Mouse (Mus musculus) kidney, postnatal 36 days (tissue): ENCODE results near the gene Zfp691.

Source experiments
- DNase-seq, 2 experiments: peaks; one replicate each; pipeline ENCODE4 v3.0.0; 2021 to 2022; ENCODE audit warnings: mixed read lengths in 2 of 2

The Zfp691 gene

DNA sequence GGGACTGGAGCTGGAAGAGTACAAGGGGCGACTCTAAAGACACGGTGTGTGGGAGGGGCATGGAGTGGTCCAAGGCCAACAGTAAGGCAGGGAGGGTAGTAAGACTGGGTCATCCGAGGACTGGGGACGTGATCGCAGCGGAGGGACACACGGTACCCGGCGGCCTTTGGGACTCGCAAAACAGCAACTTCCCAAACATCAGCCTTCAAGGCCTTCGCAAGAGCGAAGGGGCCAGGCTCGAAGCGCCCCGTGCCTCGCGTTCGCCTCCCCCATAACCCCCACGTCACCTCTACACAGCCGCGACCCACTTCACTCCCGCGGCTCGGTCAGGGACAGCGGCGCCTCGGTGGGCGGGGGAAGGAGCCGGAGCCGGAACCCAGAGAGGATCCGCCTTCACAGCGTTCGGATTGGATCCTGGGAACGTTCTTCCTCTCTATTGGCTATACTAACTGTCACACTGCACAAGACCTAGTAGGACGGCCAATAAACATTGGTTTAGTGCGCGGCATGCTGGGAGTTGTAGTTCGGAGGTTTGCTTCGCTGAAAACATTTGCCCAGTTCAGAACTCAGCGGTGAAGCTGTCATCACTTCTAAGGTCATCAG, at the start of gene Zfp691:
Gene Zfp691, minus strand, starts transcription at position 345 of the 603 bp plus-strand sequence.
- DNase-seq = peak; percentile 95 to 99

DNA sequence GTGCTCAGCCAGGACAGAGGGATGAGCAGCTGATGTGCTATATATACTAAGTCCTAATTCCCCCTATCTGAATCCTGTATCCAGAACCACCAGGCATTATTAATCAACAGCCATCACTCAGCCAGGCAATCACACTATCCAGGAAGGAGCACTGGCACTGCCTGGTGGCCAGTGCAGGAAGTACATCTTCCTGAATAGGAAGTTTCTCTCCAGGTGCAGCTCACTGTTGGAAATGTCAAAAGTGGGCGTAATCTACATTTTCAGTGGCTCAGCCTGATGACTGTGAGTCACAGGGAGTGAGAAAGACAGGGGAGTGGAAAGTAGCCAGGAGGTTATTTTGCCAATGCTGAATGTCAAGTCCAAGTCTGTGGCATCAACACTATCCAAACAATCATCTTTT, 49.7 kb upstream of the Zfp691 start:
- DNase-seq = peak; percentile 34 to 68

DNA sequence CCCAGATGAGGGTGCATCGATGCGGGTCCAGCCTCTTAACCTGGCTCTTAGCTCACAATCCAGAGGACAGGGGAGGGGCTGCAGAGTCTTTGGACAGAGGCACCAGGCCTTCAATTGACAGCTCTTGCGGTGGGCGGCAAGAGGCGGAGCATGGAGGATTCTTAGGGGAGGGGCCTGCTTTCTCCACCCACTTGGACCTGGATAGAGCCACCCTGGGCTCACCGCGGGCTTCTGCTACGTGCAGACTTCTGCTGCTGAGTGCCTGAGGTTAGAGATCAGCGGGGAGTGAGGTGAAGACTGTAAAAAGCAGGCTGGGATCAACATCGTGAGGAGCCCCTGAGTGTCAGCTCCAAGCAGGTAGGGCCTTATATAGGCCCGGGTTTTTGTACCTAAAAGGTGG, 44.2 kb upstream of the Zfp691 start, which contains the start of gene Tmem269:
Gene Tmem269, minus strand, starts transcription at position 49 of the 400 bp plus-strand sequence.
- no peak for DNase-seq

DNA sequence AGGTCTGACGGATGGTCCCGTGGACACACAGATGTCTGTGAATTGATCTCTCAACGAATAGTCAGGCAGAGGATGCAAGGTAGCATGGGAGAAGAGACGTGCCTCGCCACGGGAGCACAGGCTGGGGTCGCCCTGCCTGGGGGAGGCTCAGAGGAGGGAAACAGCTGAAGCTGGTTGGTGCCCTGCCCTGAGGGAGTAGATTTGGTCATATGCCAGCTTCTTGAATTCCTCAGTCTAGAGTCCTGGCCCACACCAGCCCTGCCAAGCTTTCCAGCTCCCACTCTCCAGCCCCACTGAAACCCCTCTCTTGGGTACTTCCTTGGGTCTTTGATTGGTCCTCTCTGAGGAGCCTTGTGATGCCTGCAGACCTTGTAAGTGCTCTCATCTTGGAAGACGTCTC, 42.7 kb upstream of the Zfp691 start:
- DNase-seq = no peak

DNA sequence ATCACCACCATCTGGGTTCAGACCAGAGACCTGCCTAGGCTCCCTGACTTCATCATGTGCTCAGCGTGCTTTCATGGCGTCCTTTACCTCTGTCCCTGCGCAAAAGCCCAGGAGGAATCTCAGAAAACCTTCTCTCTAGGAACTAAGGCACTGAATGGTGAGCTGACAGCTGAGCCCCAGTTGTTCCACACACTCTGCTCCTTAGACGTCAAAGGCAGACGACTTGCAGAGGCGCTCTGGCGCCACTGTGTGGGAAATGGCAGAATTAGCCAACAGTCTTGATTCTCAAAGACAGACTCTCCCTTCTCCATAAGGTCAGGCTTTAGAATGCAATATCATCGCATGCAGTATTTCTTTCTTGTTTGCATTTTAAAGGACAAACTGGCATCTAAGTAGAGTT, 30.7 kb upstream of the Zfp691 start:
- peak; percentile 64 to 87 for DNase-seq

DNA sequence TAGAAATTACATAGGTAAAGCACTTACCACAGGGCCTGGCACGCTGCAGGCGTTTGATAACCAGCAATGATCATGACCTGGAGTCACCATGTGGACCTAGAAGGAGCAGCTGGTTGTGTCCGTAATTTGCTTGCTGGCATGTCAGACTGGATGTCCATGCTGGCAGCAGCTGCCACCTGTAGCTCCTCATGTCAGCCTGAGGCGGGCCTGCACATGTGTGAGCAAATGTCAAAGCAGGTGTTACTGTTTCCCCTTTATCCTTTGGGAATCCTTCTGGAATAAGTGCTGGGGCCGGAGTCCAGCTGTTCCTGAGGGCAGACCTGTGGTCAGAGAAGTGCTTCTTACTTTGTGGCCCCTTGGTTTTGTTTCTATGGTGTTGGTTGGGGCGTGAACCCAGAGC, 24.1 kb upstream of the Zfp691 start:
- DNase-seq = no peak

DNA sequence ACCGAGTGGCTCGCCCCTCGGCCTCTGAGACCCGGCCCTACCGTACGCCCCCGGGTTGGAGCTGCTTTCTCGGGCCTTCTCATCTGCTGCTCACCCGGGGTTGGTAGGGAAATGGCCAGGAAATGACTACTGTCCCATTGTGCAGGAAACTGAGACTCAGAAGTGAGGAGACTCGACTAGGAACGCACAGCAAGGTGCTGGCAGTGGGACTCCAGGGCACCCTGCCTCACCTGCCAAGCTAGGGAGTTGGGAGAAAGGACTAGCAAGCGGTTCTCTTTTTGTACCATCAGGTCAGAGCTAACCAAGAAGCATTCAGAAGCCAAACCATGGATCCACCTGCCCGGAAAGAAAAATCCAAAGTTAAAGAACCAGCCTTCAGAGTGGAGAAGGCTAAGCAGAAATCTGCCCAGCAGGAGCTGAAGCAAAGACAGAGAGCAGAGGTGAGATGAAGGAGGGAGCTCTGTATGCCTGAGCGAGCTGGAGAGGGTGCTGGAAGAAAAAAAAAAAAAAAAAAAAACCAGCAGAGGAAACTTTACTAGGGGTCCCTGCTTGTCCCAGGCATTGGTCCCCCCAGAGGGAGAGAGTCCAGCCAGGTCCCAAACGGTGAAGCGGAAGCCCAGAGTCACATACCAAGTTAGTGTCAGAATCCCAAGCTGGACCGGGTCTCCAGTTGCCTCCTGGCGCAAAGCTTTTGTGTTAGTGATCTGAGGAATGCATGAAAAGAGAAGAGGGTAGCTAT, 21.8 kb upstream of the Zfp691 start:
- DNase-seq = no peak

DNA sequence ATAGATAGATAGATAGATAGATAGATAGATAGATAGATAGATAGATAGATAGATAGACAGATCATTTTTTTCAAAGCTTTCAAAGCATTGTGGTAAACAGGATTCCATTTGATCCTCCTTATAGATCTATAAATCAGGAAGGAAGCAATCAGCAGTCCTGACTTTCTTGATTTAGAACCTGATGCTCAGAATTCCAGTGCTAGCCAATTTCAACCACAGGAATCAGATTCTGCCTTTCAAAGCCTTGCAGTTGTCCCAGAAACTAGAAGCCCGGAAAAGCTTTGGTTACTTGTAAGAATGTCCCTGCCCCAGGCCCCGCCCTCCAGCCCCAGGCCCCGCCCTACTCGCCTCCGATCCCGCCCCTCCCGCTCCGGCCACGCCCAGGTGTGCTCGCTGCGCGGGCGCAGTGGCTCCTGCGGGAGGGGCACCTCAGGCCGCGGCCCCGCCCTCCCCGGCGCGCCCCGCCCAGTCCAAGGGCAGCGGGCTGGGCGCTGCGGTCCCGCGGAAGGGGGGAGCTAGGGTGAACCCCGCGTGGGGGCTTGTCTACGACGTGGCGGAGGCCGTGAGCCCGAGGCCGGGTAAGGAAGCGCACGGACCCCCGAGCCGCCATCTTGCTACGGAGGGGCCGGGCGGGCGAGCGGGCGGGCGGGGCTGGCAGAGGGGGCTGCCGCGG, 21.1 kb upstream of the Zfp691 start, which contains the start of gene Svbp:
Gene Svbp, plus strand, starts transcription at position 398 of the 673 bp plus-strand sequence.
- peak; percentile 85 to 96 for DNase-seq

DNA sequence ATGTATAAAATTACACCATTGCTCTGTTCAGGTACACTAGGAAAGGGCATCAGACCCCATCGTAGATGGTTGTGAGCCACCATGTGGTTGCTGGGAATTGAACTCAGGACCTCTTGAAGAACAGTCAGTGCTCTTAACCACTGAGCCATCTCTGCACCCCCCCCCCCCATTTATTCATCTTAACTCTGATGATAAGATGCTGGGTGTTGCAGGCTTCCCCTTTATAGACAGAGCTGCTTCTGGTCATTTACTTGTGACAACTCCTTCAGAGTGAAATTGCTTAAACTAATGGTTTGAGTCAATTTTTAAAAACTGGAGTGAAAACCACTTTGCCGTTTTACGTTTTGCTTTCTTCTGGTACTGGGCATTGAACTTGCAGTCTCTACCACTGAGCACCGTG, 18.8 kb upstream of the Zfp691 start:
- no peak for DNase-seq

DNA sequence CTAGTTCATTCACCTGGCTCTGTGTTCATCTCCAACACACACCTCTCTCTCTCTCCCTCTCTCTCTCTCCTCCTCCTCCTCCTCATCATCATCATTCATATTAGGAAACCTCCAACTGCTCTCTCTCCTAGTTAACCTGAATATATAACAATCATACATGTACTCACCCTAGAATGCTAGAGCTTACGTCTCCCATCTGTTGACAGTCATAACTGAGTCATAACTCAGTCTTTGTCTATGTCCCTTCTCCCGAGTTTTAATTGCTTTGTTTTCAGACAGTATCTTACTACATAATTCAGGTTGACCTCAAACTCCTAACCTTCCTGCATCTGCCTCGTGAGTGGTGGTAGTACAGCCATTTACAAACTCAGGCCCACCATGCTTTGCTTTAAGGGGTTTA, 17.3 kb upstream of the Zfp691 start:
- no peak for DNase-seq

DNA sequence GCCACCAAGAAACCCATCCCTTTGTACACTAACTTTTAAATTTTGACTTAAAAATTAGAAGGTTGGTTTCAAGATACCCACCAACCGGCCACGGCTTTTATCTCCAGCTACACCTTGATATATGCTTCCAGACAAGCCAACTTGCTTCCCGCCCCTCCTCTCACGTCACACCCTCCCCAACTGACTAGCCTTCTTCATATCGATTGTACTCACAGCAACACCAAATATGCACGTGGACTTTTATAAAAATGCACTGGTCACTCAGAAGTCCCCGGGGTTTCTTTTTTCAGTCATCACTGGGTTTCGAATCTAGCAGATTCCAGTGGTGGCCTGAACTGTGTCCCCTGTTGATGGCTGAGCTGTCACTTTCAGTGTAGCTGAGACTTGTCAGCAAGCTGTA, 16.6 kb upstream of the Zfp691 start:
- no peak for DNase-seq

DNA sequence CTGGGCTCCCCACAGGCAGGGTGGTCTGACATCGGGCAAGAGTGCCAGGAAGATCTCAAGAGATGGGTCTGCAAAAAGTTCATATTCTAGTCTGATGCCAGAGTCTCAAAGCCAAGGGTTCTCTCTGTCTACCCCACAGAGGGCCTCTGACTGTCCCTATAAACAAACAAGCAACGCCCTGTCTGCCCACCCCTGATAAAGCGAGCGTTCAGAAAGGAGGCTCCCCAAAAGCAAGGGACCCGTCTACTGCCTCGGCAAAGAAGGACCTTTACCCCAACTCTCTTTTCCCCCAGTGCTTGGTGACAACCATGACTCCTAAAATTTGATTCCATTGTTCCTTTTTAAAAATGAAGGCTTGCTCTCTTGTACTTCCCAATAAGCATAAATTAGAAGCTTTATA, 15.9 kb upstream of the Zfp691 start, which contains the start of gene Ermap:
Gene Ermap, minus strand, starts transcription at position 148 of the 400 bp plus-strand sequence.
- DNase-seq = no peak

DNA sequence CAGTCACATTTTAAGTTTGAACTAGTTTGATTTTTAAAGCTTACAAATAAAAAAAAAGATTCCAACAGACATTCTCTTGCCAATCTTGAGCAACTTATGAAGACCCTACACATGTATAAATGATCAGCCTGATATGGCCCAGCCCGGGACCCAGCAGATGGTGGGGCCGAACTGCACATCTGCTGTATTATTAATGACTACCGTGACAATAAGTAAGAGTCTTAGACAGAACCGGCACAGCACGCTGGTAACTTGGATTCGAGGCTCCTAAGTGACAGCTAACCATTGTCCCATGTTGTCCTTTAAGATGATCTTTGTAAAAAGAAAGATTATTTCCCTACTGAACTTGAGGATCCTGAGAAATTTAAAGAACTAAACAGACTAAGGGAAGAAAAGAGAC, 15.4 kb upstream of the Zfp691 start:
- DNase-seq = no peak

DNA sequence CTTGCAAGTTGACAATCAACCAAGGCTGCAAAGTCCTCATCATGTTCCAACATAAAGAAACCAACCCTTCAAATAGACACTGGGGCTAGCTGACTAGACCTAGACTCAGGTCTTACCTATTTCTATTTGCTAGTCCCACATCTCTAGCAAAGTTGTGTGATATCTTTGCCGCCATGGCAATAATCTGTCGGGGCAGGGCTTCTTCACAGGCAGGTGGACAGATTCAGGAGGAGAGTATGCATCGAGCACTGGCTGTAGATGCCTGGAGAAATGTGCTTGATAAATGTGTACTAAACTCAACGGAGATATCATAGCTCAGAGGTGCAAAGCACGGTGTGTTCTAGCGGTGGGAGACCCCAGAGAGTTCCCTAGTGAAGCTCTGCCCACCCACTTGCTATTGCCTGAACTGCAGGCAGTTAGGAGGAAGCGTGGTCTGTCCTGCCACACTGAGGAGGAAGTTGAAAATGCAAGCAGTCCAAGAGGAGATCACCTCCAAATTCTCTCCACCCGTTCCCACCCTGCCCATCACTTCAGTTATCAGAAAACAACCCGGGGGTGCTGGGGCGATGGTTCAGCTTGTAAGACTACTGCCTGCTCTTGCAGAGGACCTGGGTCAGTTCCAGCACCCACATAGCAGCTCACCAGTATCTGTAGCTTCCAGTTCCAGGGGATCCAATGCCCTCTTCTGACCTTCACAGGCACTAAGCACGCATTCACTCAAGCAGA, 14.2 kb upstream of the Zfp691 start:
- DNase-seq = no peak

DNA sequence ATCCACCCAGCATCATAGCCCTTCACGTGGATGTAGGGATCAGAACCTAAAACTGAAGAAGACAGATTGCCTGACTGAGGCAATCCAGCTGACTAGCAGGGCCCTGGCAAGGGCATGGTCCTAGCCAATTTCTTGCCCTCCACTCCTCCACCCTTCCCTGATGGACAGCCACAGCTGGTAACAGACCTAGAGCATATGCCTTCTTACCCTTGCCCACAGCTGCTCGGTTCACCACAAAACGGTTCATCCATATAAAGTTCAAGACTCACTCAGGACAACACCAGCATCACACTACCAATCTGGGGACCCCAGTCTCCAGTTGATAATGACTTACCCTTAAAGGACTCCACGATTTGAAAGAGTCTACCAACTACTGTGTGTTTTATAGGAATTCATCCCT, 11.8 kb upstream of the Zfp691 start:
- no peak for DNase-seq

DNA sequence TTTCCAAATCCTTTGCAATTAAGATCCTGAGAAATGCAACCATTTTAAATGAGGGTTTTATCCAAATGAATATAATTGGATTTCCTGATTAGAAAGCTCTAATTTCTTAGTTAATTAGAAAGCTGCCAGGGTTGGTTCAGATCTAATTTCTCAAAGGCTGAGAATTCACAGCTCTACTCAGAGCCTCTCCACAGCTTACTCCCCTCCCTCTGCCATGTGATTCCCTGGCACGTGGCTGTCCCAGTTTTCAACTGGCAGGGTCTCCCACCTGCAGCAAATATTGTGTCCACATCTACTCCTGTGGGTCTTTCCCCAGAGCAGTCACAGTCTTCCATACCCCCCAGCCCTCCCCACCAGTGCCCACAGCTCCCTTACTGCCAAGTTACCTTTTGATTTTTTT, 9.5 kb upstream of the Zfp691 start:
- DNase-seq = no peak

DNA sequence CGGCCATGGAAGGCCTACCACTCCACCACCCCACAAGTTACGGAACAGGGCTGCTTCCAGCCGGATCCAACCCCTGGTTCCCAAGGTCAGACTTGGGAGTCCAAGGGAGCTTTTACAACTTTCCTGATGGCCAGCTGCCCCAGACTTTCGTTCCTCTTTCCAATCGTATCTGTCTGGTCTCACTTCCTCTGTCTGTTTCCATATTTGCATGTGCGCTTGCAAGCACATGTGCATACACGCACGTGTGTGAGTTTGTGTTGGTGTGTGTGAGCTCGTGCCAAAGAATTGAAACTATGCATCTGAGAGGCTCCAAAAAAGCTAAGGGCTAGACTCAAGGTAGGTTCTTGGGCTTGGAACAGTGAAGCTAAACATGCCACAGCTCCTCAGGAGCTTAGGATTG, 7.5 kb upstream of the Zfp691 start:
- no peak for DNase-seq

DNA sequence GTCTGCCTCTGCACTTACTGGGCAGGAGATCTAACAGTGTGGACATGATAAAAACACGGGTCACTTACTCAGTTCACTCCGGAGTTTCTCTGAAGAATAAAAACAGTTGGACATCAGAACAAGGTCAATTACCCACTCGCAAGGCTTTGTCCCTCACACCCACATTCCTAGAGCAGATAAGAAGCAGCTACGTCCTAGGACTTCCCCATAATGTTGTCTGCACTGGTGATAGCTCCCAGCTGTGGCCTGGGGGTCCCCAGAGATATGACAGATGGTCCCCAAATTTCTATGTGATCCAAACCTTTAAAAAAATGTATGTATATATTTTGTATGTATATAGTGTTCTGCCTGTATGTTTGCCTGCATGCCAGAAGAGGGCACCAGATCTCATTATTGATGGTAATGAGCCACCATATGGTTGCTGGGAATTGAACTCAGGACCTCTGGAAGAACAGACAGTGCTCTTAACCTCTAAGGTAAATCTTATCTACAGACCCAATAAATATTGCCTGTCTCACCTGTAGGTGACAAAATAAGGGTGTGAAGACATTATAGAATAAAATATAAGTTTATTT, 6.2 kb upstream of the Zfp691 start:
- DNase-seq = no peak

DNA sequence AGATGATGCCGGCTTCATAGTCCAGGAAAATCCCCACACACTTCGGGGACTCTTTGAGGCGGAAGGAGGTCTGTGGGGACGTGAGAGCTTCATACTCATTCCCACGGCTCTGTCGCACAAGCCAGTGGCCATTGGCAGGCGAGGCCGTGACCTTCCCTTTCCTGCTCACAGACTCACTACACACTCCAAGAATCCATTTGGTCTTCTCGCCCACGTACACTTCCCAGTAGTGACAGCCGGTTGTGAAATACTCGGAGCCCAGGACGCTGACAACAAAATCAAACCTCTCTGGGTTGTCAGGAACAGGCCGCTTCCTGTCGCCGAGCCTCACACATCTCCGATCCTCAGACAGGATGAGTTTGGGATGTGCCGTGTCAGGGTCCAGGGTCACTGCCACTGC, 4.3 kb upstream of the Zfp691 start:
- peak; percentile 45 to 50 for DNase-seq

DNA sequence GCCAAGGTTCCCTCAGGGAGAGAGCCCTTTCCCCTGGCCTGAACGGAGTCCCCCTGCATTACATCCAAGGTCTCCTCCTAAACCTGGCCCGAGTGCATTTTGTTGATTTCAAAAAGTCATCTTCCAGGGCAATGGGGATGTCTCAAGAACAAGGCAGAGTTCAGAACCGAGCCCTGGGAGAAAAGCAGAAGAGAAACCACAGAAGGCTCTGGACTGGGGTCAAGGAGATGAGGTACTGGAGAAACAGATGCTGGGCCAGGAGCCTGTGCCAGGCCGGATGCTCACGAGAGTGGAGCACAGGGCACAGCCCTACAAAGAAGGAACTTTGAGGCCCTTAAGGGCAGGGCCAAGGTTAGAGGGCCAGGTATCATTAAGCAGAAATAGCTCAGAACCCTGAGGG, 3.7 kb upstream of the Zfp691 start:
- DNase-seq = no peak

DNA sequence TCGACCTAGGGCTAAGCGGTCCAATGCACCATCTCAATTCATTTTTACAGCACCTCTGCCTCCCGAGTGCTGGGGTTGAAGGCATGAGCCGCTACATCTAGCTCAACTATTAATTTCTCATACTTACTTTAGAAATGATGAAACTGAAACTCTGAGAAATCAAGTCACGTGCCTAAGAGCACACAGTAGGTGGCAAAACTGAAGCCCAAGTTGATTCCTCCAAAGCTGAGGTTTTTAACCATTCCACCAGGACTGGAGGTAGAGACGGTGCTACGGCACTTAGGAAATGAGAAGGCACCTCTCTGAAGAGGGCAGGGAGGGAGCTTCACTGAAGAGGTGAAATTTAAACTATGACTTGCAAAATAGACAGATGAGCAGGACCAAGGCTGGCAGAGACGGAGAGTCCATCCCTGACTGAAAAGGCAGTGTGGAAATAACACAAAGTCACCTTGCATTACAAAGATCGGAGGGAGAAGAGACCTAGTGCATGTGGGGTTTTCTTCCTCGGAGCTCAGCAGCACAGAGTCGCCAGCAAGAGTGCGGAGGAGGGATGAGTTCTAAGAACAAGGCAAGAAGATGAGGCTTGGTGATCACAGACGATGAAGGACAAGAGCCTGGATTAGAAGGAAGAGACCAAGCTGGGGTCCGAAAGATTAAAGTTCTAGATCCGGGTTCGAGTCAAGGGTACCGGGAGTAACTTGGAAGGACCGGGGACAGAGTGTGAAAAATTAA, 910 bp downstream of the Zfp691 start:
- DNase-seq = peak in 1 of 2 experiments; percentile 5

DNA sequence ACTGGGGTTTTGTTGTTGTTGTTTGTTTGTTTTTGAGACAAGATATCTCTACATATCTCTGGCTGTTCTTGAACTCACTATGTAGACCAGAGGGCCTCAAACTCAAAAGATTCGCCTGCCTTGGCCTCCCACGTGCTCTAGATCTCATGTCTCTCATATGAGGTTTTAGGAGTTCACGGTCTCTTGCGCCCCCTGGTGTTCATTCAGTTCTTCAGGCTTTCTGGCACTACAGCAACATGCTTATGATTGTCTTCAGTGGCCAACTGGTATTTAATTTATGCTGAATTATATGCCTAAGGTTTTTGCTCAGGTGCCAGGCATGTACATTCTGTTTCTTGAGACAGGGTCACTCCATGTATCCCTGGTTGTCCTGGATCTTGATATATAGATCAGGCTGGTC, 6.3 kb downstream of the Zfp691 start:
- DNase-seq = peak; percentile 86 to 93
